Mouse (Mus musculus): ENCODE data around the gene Alkbh3. TPM values are rescaled to one million over a fixed set of nuclear protein-coding genes. Genes with fewer than 3 reads are reported as not detected.
A peak's percentile ranks its signal among the peaks of the same experiment; 100 is the strongest.

Gene Alkbh3
- polyA plus RNA-seq, 1 experiment from 2014 or later = 69.5 TPM

- no peak overlapping the region for H3K9ac ChIP-seq
These were observed 22.2 kb downstream of the Alkbh3 start for GRCm38 (mm10) chr2:93988440-93988839.

GRCm38 (mm10) chr2:93982457-93983235, 28.0 kb downstream of the Alkbh3 start:
- WGBS = 61% methylated on average over 4 of the region's 4 CpGs
- Histone ChIP-seq H3K4me3 (replicated peaks) (no peak overlapping the region), H3K36me3 (peaks cover 77% of the 10 kb centered on the region), H3K9me3 (replicated peaks) (no peaks in the 10 kb centered on the region), H3K27me3 (no peaks in the 10 kb centered on the region), H3K27ac (no peak overlapping the region), H3K4me2 (no peak overlapping the region), H3K9ac (no peak overlapping the region), H3K4me1 (peaks cover 13% of the 10 kb centered on the region)
- ATAC-seq (replicated peaks; ENCODE audit: low FRiP score) = no peak

More at GRCm38 (mm10) chr2:93988440-93988839, 22.2 kb downstream of the Alkbh3 start:
- Histone ChIP-seq H3K4me3 (replicated peaks) (no peak overlapping the region), H3K4me1 (peaks cover 13% of the 10 kb centered on the region), H3K4me2 (no peak overlapping the region), H3K36me3 (peaks cover 84% of the 10 kb centered on the region), H3K27me3 (no peaks in the 10 kb centered on the region), H3K9me3 (replicated peaks) (no peaks in the 10 kb centered on the region), H3K27ac (no peak overlapping the region)
- no peak for ATAC-seq (replicated peaks; ENCODE audit: low FRiP score)
- 92% methylated on average over 2 of the region's 2 CpGs for WGBS

GRCm38 (mm10) chr2:93979249-93980120, 31.1 kb downstream of the Alkbh3 start:
- H3K4me2 ChIP-seq = no peak overlapping the region
- peaks cover 29% of the 10 kb centered on the region for H3K4me1 ChIP-seq
- no peak overlapping the region for H3K9ac ChIP-seq
- no peak overlapping the region for H3K4me3 ChIP-seq (replicated peaks)
- no peak overlapping the region for H3K27ac ChIP-seq
- 78% methylated on average over 7 of the region's 7 CpGs for WGBS
- H3K27me3 ChIP-seq = no peaks in the 10 kb centered on the region
- ATAC-seq (replicated peaks; ENCODE audit: low FRiP score) = no peak
- H3K36me3 ChIP-seq = peaks cover 57% of the 10 kb centered on the region
- no peaks in the 10 kb centered on the region for H3K9me3 ChIP-seq (replicated peaks)

GRCm38 (mm10) chr2:93976436-93977252, 34.0 kb downstream of the Alkbh3 start:
- ATAC-seq (replicated peaks; ENCODE audit: low FRiP score) = peak; percentile 83
- Histone ChIP-seq H3K9ac (peak overlapping the region; percentile 42), H3K27me3 (peaks cover 7% of the 10 kb centered on the region; the same call in 1 of the 2 replicates), H3K4me3 (replicated peaks) (peak overlapping the region; percentile 47), H3K4me1 (peaks cover 29% of the 10 kb centered on the region), H3K36me3 (peaks cover 31% of the 10 kb centered on the region), H3K4me2 (peak overlapping the region; percentile 94), H3K9me3 (replicated peaks) (no peaks in the 10 kb centered on the region), H3K27ac (peak overlapping the region; percentile 61; the same call in 1 of the 2 replicates)
- WGBS = 3% methylated on average over 37 of the region's 37 CpGs

- Histone ChIP-seq H3K4me2 (peak overlapping the region; percentile 94), H3K27ac (peak overlapping the region; percentile 61; the same call in 1 of the 2 replicates), H3K9me3 (replicated peaks) (no peaks in the 10 kb centered on the region), H3K4me1 (peaks cover 29% of the 10 kb centered on the region), H3K27me3 (peaks cover 7% of the 10 kb centered on the region; the same call in 1 of the 2 replicates), H3K36me3 (peaks cover 23% of the 10 kb centered on the region), H3K9ac (peak overlapping the region; percentile 42), H3K4me3 (replicated peaks) (peak overlapping the region; percentile 47)
- peak; percentile 61 for ATAC-seq (replicated peaks; ENCODE audit: low FRiP score)
- 18% methylated on average over 21 of the region's 21 CpGs for WGBS
These were observed 34.8 kb downstream of the Alkbh3 start for GRCm38 (mm10) chr2:93975526-93976435.

GRCm38 (mm10) chr2:93975041-93975440, 35.6 kb downstream of the Alkbh3 start:
- Histone ChIP-seq H3K4me2 (no peak overlapping the region), H3K9ac (no peak overlapping the region), H3K9me3 (replicated peaks) (no peaks in the 10 kb centered on the region), H3K4me1 (peaks cover 29% of the 10 kb centered on the region), H3K4me3 (replicated peaks) (no peak overlapping the region), H3K36me3 (peaks cover 15% of the 10 kb centered on the region), H3K27me3 (peaks cover 7% of the 10 kb centered on the region; the same call in 1 of the 2 replicates), H3K27ac (no peak overlapping the region)
- 54% methylated on average over 7 of the region's 7 CpGs for WGBS
- ATAC-seq (replicated peaks; ENCODE audit: low FRiP score) = no peak

- Histone ChIP-seq H3K4me1 (peaks cover 16% of the 10 kb centered on the region), H3K27me3 (peaks cover 7% of the 10 kb centered on the region; the same call in 1 of the 2 replicates), H3K9me3 (replicated peaks) (no peaks in the 10 kb centered on the region), H3K27ac (no peak overlapping the region), H3K4me2 (no peak overlapping the region), H3K9ac (no peak overlapping the region), H3K36me3 (no peaks in the 10 kb centered on the region), H3K4me3 (replicated peaks) (no peak overlapping the region)
- ATAC-seq (replicated peaks; ENCODE audit: low FRiP score) = no peak
- WGBS = 75% methylated on average over 3 of the region's 3 CpGs
These were observed 39.0 kb downstream of the Alkbh3 start for GRCm38 (mm10) chr2:93971647-93972046.

GRCm38 (mm10) chr2:93964494-93965160, 46.0 kb downstream of the Alkbh3 start:
- H3K4me3 ChIP-seq (replicated peaks) = no peak overlapping the region
- no peak overlapping the region for H3K4me2 ChIP-seq
- H3K27ac ChIP-seq = no peak overlapping the region
- ATAC-seq (replicated peaks; ENCODE audit: low FRiP score) = no peak
- no peaks in the 10 kb centered on the region for H3K4me1 ChIP-seq
- no peaks in the 10 kb centered on the region for H3K9me3 ChIP-seq (replicated peaks)
- peaks cover 7% of the 10 kb centered on the region for H3K27me3 ChIP-seq
- WGBS = 55% methylated on average over 7 of the region's 7 CpGs
- no peak overlapping the region for H3K9ac ChIP-seq
- H3K36me3 ChIP-seq = no peaks in the 10 kb centered on the region

GRCm38 (mm10) chr2:93963802-93964201, 46.8 kb downstream of the Alkbh3 start:
- H3K9me3 ChIP-seq (replicated peaks) = no peaks in the 10 kb centered on the region
- no peak overlapping the region for H3K4me2 ChIP-seq
- no peak overlapping the region for H3K27ac ChIP-seq
- H3K4me3 ChIP-seq (replicated peaks) = no peak overlapping the region
- H3K36me3 ChIP-seq = no peaks in the 10 kb centered on the region
- H3K4me1 ChIP-seq = no peaks in the 10 kb centered on the region
- 55% methylated on average over 1 of the region's 1 CpGs for WGBS
- no peak for ATAC-seq (replicated peaks; ENCODE audit: low FRiP score)
- H3K27me3 ChIP-seq = peaks cover 14% of the 10 kb centered on the region
- no peak overlapping the region for H3K9ac ChIP-seq

GRCm38 (mm10) chr2:93961716-93962115, 48.9 kb downstream of the Alkbh3 start:
- H3K27ac ChIP-seq = peak overlapping the region; percentile 3; the same call in 1 of the 2 replicates
- no peaks in the 10 kb centered on the region for H3K9me3 ChIP-seq (replicated peaks)
- H3K27me3 ChIP-seq = peaks cover 35% of the 10 kb centered on the region
- WGBS = 70% methylated on average over 8 of the region's 8 CpGs
- H3K4me3 ChIP-seq (replicated peaks) = no peak overlapping the region
- peaks cover 8% of the 10 kb centered on the region for H3K4me1 ChIP-seq
- no peak overlapping the region for H3K9ac ChIP-seq
- H3K36me3 ChIP-seq = no peaks in the 10 kb centered on the region
- ATAC-seq (replicated peaks; ENCODE audit: low FRiP score) = no peak; the same call in 1 of the 2 replicates
- no peak overlapping the region for H3K4me2 ChIP-seq

Measured in kidney, embryonic 15.5 days (tissue).